Mouse (Mus musculus): ENCODE results near the gene Cacnb3.

- no peak for TF ChIP-seq CTCF (IDR thresholded peaks at IDR 0.05; ENCODE audit: low read depth, low read length)
- no peak for TF ChIP-seq POLR2A (IDR thresholded peaks at IDR 0.05; ENCODE audit: extremely low read depth, insufficient read depth, low read length)
Observed at GRCm38 (mm10) chr15:98645057-98646026, 14.7 kb downstream of the Cacnb3 start.

Data from liver, adult 2 months (tissue).